ENCODE assay signal across 10 mouse cellular contexts in the genomic region with DNA sequence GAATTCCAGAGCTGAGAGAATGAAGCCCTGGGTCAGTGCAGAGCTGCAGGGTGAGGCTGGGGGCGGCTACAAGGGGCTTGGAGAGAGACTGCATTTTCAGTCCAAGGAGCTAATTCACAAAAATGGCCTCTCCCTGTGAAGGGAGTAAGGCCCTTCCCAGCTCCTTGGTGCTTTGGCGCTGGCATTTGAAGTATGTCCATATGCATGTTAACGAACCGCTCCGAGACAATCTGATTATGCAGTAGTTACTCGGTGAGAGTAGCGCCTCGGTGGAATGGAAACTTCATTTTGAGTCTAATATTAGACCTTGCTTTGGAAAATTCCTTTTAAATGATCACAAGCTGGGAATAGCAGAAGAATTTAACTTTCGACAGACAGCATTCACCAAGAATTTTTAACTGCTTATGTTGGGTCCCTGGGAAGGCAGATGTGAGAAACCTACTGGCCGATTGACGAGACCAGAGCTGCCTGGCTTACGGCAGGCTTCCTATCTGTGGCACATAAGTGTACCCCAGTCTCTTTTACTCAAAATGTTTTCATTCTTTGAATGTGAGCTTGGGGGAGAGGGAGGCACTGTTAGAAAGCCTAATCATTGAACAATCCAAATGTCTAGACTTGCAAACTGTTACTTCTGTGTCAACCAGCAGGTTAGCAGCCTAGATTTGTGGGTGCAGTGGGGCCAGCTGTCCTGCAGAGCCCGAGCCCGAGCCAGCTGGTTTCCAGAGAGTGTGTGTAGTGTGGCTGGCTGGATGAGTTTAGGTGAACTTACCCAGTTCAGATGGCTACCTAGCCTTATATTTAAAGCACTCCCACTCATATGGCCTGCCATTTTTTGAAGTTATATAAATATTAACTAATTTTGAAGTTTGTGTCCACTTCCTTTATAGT.
A peak's percentile ranks its signal among the peaks of the same experiment; 100 is the strongest.
DNase-seq lines count a peak whose midpoint lies in the region; ATAC-seq and TF ChIP-seq lines count a peak whose summit lies in the region.
"Had no signal": no experiment of that assay in that cellular context is flagged by ENCODE, and none has a peak within 500 bp of the region (broad histone marks: within the 10 kb centered on the region; RNA-seq: fewer than 3 reads in every experiment).

No protein-coding gene starts in this region.

- no peak overlapping the region for H3K4me2 ChIP-seq in hindbrain, embryonic 15.5 days
- H3K4me2 ChIP-seq in hindbrain, embryonic 11.5 days (replicated peaks; ENCODE audit: low read depth, low read length): no peak overlapping the region
- H3K4me2 ChIP-seq in limb, embryonic 14.5 days (replicated peaks; ENCODE audit: low read depth, low read length, severe bottlenecking): no peak overlapping the region; the same call in 1 of the 2 replicates
- H3K4me2 ChIP-seq: neural tube, embryonic 15.5 days had no signal

- no peak for TF ChIP-seq CTCF in Patski (IDR thresholded peaks at IDR 0.05)

- POLR2A ChIA-PET in Patski (lab: Charles Lee): interaction anchor here (1.0 kb wide), 1 partner anchor 21 kb away, joined by 3 read pairs; no protein-coding TSS in a partner anchor

- in situ Hi-C loops in Patski (cut with MboI; ENCODE audit: low pct_unique_long_range_greater_than_20kb): loop anchor here (10.0 kb wide), 1 partner anchor 264 kb away; no protein-coding TSS in a partner anchor

- no peak overlapping the region for H3K4me3 ChIP-seq in hindbrain, embryonic 15.5 days
- no peak overlapping the region for H3K4me3 ChIP-seq in hindbrain, embryonic 11.5 days (ENCODE audit: low read depth, low read length)
- peak overlapping the region; percentile 36 for H3K4me3 ChIP-seq in erythroblast, embryonic 14.5 days (replicated peaks)
- H3K4me3 ChIP-seq in limb, embryonic 14.5 days (replicated peaks; ENCODE audit: low read length): no peak overlapping the region
- H3K4me3 ChIP-seq: left cerebral cortex, adult 2 months; neural tube, embryonic 15.5 days had no signal

- H3K9me3 ChIP-seq in hindbrain, embryonic 15.5 days: no peaks in the 10 kb centered on the region
- no peaks in the 10 kb centered on the region for H3K9me3 ChIP-seq in hindbrain, embryonic 11.5 days (ENCODE audit: control insufficient read depth, low read length)
- no peaks in the 10 kb centered on the region for H3K9me3 ChIP-seq in erythroblast, embryonic 14.5 days (ENCODE audit: control insufficient read depth, low read length)
- no peaks in the 10 kb centered on the region for H3K9me3 ChIP-seq in limb, embryonic 14.5 days (ENCODE audit: control insufficient read depth, low read length)
- H3K9me3 ChIP-seq: neural tube, embryonic 15.5 days had no signal

- 67% methylated on average over 14 of the region's 14 CpGs for WGBS in hindbrain, embryonic 15.5 days
- WGBS in hindbrain, embryonic 11.5 days: 81% methylated on average over 14 of the region's 14 CpGs
- 48% methylated on average over 14 of the region's 14 CpGs for WGBS in limb, embryonic 14.5 days

- peaks cover 10% of the 10 kb centered on the region; the same call in 1 of the 2 replicates for H3K4me1 ChIP-seq in hindbrain, embryonic 15.5 days (replicated peaks)
- H3K4me1 ChIP-seq in hindbrain, embryonic 11.5 days (replicated peaks; ENCODE audit: control insufficient read depth, insufficient read depth, low read length): no peaks in the 10 kb centered on the region
- H3K4me1 ChIP-seq in erythroblast, embryonic 14.5 days (ENCODE audit: control insufficient read depth): peaks cover 96% of the 10 kb centered on the region
- H3K4me1 ChIP-seq in limb, embryonic 14.5 days (ENCODE audit: control insufficient read depth, insufficient read depth, low read length): peaks cover 10% of the 10 kb centered on the region
- H3K4me1 ChIP-seq: neural tube, embryonic 15.5 days had no signal

- 0 out of 2 replicates have a peak overlapping the region, but pooled peaks have one; percentile 36 for H3K27ac ChIP-seq in hindbrain, embryonic 15.5 days (replicated peaks)
- H3K27ac ChIP-seq in hindbrain, embryonic 11.5 days (ENCODE audit: low read depth, low read length): no peak overlapping the region
- H3K27ac ChIP-seq in limb, embryonic 14.5 days (replicated peaks; ENCODE audit: low read depth, low read length): peak overlapping the region; percentile 70
- H3K27ac ChIP-seq: left cerebral cortex, adult 2 months; neural tube, embryonic 15.5 days had no signal

- H3K36me3 ChIP-seq in hindbrain, embryonic 15.5 days: no peaks in the 10 kb centered on the region
- no peaks in the 10 kb centered on the region for H3K36me3 ChIP-seq in hindbrain, embryonic 11.5 days (ENCODE audit: control insufficient read depth, insufficient read depth, low read length)
- H3K36me3 ChIP-seq in erythroblast, embryonic 14.5 days (ENCODE audit: control insufficient read depth): peaks cover 50% of the 10 kb centered on the region
- H3K36me3 ChIP-seq in limb, embryonic 14.5 days (ENCODE audit: control insufficient read depth, insufficient read depth, low read length): no peaks in the 10 kb centered on the region
- H3K36me3 ChIP-seq: neural tube, embryonic 15.5 days had no signal

- no peaks in the 10 kb centered on the region for H3K27me3 ChIP-seq in hindbrain, embryonic 15.5 days
- no peaks in the 10 kb centered on the region for H3K27me3 ChIP-seq in hindbrain, embryonic 11.5 days (ENCODE audit: control insufficient read depth, insufficient read depth, low read length)
- no peaks in the 10 kb centered on the region for H3K27me3 ChIP-seq in Patski
- H3K27me3 ChIP-seq in erythroblast, embryonic 14.5 days (ENCODE audit: control insufficient read depth): no peaks in the 10 kb centered on the region
- no peaks in the 10 kb centered on the region for H3K27me3 ChIP-seq in limb, embryonic 14.5 days (ENCODE audit: control insufficient read depth, insufficient read depth, low read length)
- H3K27me3 ChIP-seq: neural tube, embryonic 15.5 days had no signal

- DNase-seq in hindbrain, embryonic 11.5 days (ENCODE audit: low spot score): no peak
- DNase-seq in Patski (ENCODE audit: low read depth, low spot score): peak; percentile 15
- peak; percentile 53 for DNase-seq in limb, embryonic 14.5 days (ENCODE audit: low spot score)
- no peak for DNase-seq in frontal cortex, postnatal 14 days (ENCODE audit: low spot score in 2 of 2)
- no peak for DNase-seq in urinary bladder, postnatal 36 days (ENCODE audit: low spot score in 2 of 2)
- DNase-seq in thymus, adult 18-20 months: no peak

- ATAC-seq in hindbrain, embryonic 15.5 days (ENCODE audit: low FRiP score, low read depth): no peak
- no peak for ATAC-seq in hindbrain, embryonic 11.5 days (ENCODE audit: low FRiP score)
- no peak for ATAC-seq in Patski
- ATAC-seq in limb, embryonic 14.5 days (ENCODE audit: low FRiP score, low read depth): no peak

- H3K9ac ChIP-seq in hindbrain, embryonic 15.5 days: no peak overlapping the region
- no peak overlapping the region for H3K9ac ChIP-seq in hindbrain, embryonic 11.5 days (ENCODE audit: low read depth, low read length)
- no peak overlapping the region for H3K9ac ChIP-seq in limb, embryonic 14.5 days (ENCODE audit: low read depth, low read length, severe bottlenecking)
- H3K9ac ChIP-seq: neural tube, embryonic 15.5 days had no signal

- CTCF ChIA-PET in Patski (lab: Charles Lee): interaction anchor here (0.8 to 1.4 kb wide), 2 partner anchors 44 to 82 kb away, joined by 3 to 5 read pairs; no protein-coding TSS in a partner anchor

- no peak for TF ChIP-seq POLR2A in limb, embryonic 14.5 days (IDR thresholded peaks at IDR 0.05; ENCODE audit: borderline replicate concordance, extremely low read depth, insufficient read depth, insufficient read length)

Comparison
In these comparisons a context has a peak if more than half of its experiments do, and no peak if none do; other contexts are left out.
1. DNase-seq: peak in Patski (single experiment) and limb, embryonic 14.5 days (single experiment); none in hindbrain, embryonic 11.5 days (single experiment), frontal cortex, postnatal 14 days (0 of 2), urinary bladder, postnatal 36 days (0 of 2) and thymus, adult 18-20 months (0 of 2).